Mouse (Mus musculus) urinary bladder, adult 18-20 months (tissue): Measurements from ENCODE around the gene Dnmbp.

Experiments
- DNase-seq, 2 experiments: peaks; one replicate each; pipeline ENCODE4 v3.0.0; 2022; ENCODE audit warnings: low spot score in 2 of 2, mixed read lengths in 2 of 2

Gene Dnmbp

DNA sequence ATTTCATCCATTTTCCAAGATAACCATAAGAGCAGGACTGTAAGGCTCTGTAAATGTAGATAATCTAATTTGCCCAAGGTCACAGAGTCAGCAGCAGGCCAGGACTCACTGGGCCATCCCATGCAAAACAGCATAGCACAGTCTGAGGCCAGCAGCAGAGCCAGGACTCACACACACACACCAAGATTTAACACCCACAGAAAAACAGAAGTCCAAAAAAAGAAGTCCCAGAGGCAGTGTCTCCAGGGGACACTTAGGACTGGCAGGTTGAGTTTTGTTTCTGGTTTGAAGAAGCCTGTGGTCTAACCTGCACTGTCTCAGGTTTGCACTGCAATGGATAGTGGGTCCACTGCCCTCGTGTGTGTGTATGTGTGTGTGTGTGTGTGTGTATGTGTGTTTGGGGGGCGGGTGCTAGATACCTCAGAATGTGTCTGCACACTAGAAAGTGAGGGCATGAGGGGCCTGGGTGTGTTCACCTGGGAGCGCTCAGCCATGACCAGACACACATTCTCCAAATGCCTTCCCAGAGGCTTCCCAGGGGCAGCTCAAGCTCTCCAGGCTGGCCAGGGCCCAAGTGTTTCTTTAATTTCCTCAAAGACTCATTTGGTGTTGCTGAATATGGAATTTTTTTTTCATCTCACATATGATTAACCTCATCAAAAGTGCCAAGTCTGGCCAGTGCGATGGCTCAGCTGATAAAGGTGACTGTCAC, 27.1 kb downstream of the Dnmbp start:
- DNase-seq: no peak

DNA sequence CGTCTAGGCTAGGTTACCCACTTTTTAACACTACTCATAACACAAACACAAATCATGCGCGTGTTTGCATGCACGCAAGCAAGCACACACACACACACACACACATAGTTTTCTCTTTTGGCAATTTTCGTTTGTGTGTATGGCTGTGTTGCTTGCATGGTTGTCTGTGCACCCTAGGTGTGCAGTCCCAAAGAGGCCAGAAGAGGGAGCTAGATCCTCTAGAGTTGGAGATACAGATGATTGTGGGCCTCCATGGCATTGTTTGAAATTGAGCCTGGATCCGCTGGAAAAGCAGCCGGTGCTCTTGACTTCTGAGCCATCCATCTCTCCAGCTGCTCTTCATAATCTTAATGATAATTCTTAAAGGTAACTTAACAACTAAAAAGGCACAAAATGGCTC, 33.5 kb downstream of the Dnmbp start:
- no peak for DNase-seq

DNA sequence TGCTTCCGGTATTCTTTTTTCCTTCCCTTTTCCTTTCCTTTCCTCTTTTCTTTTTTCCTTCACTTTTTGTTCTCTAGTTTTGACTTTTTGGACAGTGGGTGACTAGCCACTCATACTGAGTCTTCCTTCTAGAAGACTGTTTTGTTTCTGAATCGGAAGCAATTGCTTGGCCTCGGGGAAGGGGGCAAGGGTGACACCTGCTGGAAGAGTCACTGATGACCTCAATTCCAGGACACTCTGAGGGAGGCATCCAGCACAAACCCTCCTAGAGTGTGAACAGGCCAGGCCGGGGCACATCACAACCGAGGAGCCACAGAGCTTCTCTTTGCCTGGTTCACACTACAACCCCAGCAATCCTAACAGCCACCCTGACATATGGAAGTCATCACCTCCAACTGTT, 34.0 kb downstream of the Dnmbp start:
- DNase-seq: no peak

DNA sequence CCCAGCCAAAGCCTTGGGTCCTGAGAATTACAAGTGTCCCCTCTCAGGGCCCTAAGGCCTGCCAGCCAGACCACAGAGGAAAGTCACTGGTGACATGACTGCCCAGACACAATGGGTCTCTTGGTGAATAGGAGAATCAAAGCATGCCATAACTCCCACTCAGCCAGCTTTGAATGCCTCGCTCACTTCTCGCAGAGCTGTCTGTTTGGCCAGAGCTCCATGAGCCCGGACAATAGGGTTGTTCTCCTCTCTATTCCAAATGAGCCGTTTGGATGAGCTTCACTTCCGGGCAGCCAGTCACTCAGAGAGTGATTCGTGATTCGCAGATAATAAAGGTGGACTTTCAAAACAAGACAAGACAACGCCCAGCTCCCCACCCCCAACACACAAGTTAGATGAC, 34.9 kb downstream of the Dnmbp start:
- DNase-seq: no peak

DNA sequence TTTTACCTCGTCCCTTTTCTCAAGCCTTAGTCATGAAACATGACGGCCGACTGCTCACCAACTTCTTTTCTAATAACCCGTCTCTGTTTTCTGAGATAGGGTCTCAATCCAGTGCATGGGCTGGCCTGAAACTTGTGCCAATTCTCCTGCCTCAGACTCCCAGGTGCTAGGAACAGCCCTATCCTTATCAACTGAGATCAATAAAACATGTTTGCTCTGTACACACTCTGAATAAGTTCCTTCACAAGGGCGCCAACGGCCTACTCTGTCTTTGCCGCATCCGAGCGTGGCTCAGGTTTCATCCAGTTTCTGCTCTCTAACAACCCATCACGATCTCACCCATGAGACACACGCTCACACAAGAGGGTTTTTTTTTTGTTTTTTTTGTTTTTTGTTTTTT, 35.7 kb downstream of the Dnmbp start:
- no peak for DNase-seq

DNA sequence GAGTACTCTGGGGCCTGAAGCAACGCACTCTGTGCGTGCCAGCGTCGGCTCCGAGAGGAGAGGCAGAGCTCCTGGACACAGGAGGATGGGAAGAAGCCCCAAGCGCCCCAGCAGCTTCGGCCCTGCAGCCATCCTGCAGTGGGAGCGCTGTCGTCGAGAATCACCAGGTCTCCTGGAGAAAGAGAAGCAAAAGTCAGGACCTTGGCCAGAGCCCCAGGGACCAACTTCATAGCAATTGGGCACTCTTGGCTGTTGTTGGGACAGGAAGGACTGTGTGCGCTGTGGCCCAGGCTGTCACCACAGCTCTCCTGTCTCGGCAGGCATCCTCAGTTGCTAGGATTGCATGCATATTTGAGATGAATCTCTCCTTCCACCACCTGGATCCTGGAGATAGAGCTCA, 37.1 kb downstream of the Dnmbp start:
- no peak for DNase-seq

DNA sequence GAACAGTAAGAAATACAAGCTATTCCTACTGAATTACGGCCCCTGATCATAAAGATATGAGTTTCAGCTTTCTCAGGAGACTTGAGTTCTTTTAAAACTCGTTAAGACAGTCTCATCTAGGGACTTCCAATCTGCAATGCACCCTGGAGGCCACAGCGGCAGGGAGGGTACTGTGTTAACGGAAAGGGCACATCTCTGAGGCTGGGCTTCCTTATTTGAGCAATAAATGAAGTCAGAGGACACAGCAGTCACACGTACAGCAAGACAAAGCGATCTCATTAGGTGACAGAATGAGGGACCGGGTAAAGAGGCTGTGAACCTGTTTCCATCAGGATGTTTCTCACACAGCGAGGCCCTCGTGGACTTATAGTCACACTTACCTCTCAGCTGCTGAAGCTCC, 39.3 kb downstream of the Dnmbp start:
- DNase-seq: no peak

DNA sequence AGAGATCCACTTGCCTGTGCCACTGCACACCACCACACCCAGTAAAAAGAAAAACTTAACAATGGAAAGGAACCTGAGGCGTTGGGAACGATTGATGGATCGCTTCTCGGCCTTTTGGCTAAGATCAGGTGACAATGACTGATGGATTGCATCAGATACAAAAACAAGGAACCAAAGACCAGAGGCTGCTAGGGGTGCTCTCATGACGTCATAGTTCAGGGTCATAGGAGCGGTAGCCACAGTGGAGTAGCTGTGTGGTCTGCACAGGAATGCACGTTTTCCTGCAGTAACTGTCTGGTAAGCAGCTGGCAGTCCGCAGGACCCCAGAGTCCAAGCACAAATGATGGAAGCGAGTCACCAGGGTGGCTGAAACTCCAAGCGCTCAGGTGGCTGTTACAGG, 41.4 kb downstream of the Dnmbp start:
- no peak for DNase-seq

DNA sequence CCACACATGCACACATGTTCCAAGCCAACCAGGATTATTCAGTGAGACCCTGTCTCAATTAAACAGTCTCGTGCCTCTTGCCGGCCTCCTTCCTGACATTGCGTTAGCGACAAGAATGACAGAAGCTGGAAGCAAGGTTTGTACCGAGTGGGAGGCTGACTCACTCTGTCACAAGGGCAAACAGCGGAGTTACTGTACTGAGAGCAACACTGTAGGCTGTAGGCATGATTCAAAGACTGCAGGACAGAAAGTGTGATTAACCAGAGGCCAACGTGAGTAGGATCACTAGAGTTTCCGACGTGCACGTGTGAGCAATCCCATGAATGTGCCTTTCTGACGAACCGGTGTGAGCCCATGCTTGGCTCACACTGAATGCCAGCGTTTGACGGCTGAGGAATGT, 43.5 kb downstream of the Dnmbp start:
- no peak for DNase-seq

DNA sequence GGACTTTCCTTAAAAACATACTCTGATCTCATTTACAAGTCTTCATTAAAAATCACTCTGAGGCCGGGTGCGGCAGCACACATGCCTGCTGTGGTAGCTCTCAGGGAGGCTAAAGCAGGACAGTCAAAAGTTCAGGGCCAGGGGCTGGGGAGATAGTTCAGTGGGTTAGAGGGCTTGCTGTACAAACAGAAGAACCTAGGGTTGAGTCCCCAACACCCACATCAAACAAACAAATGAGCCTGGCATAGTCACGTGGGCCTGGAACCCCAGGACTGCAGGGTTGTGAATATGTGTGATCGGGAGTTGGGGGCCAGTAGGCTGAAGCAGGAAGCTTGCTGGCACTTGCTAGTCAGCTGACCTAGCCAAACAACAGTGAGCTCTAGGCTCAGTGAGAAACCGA, 44.0 kb downstream of the Dnmbp start:
- no peak for DNase-seq

DNA sequence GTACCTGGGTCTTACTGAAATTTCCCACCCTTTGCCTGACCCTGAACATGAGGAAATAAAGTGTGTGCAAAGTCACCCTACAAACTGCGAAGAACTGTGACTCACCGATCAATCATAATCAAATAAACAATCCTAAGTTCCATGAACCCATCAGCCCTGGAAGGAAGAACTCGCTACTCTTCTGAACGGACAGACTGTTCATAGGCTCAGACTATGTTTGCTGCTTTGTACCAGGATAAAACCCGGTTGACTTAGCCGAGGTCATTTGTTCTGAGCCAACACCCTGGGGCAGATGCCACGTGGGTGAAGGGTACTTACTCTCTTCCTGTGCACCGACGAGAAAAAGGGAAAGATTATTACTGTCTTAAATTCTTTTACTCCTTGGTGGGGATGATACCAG, 45.2 kb downstream of the Dnmbp start:
- no peak for DNase-seq

DNA sequence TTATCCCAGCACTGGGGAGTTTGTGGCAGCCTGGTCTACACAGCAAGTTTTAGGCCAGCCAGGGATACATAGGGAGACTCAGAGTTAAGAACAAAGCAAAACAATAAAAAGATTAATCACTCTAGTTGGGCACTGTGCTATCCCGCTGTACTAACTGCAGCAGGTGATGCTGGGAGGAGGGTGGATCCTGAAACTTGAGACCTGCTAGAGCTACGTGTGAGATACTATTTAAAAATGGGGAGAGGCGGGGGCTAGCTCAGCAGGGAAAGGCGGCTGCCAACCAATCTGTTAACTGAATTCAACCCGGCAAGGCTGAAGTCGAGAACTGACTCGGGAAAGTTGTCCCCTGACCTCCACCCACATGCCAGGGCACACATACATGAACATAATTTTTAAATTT, 45.9 kb downstream of the Dnmbp start:
- DNase-seq: no peak

DNA sequence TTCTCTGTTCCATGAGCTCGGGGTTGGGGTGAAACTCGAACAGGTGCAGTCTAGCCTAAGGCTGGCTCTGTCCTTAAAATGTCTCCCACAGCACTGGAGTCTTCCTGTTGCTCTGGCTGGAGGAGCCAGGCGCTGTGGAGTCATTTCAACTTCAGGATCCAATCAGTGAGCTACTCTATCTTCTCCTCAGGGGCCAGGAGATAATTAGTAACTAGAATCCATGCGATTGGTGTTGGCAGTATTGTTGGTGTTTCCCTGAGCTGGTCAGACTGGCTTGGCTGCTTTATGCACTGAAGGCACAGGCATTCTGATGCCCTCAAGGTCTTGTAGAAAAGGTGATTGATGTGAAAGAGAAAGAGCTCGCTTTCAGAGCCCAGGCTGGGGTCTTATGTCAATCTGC, 49.5 kb downstream of the Dnmbp start:
- DNase-seq: peak in 1 of 2 experiments; percentile 56

DNA sequence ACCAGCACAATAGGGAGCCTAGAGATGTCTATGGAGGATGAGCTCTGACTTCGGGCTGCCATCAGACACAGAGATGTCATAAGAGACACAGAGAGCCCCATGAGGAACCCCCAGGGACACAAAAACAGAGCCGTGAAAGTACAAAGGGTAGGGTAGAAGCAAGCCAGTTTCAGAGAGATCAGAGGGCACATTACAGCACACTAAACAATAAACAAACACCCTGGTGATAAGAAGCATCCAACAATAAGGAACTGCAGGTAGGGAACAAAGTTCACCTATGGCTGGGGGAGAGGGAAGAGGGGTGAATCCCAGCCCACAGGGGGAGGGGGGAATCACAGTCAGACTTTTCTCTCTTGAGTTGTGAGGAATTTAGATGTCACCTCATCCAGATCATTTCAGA, 52.3 kb downstream of the Dnmbp start:
- DNase-seq: no peak

DNA sequence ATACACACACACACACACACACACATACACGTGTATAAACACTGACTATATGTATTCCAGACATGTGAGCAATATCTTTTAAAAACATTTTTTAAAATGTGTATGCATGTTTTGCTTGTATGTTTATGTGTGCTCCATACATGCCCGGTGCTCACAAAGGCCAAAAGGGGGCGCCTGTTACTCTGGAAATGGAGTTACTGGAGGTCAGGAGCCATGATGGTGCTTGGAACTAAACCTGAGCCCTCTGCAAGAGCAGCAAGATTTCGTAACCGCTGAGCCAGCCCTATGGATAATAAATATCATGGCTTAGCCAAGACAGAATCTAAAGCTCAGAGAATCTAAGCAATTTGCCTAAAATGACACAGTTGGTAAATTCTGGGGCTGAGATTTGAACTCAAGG, 52.7 kb downstream of the Dnmbp start:
- DNase-seq: no peak

DNA sequence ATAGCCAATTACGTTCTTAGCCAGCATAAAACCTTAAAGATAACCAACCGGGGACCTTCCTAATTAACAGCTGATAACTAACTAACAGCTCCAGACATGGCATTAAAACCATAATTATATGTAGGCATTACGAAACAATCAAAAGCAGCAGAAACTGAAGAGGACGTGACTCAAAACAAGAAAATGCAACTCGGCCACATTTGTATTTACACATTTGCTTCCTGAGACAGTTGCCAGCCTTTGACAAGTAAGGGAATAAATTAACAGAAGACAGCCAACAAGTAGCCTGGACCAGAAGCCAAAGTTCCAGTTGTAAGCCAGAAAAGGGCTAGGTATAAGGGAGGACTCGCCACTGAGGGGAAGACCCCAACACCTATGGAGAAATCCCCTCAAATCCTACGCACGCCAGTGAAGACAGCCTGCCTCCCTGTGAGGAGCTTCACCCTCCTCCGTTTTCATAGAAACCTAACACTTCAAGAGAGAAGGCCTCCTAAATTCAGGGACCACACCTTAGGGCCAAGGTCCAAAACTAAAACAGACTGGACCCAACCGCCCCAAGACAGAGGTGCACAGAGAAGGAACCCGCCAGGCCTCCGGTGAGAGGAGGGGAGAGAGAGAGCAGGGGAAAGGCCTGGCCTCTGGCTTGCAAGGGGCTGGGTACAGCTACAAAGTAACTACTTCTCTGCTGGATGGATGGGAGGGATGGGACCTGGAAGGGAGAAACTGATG, 53.5 kb downstream of the Dnmbp start:
- no peak for DNase-seq

DNA sequence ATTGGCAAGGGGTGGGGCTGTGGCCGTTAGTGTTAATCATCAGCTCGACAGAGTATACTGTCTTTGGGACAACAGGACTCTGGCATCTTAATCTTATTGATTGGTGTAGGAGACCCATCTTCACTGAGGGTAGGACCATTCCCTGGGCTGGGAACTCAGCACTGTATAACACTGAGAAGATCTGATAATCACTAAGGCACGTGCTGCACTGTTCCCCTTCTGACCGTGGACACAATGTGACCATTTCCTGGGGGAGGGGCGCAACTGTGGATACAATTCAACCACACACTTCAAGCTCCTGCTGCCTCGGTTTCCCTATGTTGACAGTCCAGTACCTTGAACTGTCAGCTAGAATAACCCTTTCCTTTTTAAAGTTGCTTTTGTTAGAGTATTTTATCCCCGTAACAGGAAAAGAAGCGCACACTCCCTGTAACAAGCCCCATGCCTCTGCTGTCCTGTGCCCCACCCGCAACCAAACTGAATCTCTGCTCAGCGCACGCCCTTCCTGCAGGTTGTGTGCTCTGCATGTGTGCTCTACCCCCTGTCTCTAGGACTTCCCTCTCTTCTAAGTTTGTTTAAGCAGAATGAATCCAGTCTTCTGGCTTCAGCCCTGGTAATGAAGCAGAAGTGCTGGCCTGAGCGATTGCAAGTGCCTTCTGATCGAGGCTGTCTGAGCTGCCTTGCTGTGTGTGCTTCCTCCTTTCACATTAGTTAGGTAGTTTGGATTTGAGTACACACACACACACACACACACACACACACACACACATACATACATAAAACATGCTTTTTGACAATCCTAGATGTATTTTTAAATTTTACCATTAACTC, 55.1 kb downstream of the Dnmbp start:
- no peak for DNase-seq

DNA sequence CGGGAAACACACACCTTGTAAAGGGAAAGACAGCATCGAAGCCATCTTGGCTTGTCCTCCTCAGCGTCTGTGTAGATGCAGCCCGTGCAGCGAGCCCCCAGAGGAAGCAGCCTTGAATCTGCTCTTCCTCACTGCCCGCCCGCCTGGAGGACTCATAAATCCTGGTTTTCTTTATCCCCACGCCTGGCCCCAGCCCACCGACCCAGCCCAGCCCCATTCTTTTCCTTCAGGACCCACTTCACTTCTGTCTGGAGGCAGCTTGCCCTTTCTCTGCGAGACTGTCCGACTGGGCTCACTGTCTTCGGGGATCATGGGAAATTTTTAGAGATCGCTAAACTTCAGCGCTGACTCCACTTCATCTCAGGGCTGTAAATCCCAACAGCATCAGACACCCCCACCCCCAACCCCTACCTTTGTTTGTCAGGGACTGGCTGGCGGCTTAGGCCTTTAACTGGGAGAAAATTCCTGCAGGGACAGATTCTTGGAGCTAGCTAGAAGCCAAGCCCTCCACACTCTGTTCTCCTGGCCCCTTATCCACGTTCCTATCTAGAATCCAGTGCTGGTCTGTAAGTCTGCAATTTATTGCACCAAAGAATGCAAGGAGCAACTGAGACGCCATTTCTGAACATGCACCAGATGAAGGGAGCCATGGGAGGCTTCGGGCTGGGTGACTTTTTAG, 57.0 kb downstream of the Dnmbp start:
- no peak for DNase-seq

DNA sequence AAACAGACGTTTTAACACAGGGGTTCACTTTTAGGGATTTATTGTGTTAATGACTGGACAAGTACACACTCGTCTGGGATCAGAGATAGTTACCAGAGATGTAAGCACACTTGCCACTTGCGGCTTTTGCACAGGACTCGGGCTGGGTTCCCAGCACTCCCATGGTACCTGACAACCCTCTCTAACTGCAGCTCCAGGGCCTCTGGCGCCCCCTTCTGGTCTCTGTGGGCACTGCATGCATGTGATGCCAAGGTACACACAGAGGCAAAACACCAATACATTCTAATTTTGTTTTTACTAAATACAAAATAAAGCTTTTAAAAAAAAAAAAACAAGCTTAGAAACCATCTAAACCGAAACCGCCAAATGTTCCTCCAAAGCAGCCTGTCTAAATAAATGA, 58.4 kb downstream of the Dnmbp start:
- no peak for DNase-seq

DNA sequence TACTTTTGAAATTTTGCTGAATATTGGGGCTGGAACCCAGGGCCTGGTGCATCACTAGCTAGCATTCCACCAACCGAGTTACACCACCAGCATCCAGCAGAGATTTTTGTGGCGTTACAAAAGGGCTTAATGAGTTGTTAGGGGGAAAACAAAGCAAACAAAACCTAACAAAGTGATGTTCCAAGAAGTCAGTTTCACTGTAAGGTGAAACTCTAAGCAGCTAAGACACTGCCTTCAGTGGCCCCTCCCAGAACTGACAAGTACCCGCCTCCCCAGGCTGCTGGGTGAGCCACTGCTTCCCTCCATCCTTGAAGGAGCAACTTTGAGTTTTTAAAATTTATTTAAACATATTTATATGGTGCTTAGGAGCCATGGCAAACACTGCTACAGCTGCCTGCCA, 59.6 kb downstream of the Dnmbp start:
- DNase-seq: no peak

DNA sequence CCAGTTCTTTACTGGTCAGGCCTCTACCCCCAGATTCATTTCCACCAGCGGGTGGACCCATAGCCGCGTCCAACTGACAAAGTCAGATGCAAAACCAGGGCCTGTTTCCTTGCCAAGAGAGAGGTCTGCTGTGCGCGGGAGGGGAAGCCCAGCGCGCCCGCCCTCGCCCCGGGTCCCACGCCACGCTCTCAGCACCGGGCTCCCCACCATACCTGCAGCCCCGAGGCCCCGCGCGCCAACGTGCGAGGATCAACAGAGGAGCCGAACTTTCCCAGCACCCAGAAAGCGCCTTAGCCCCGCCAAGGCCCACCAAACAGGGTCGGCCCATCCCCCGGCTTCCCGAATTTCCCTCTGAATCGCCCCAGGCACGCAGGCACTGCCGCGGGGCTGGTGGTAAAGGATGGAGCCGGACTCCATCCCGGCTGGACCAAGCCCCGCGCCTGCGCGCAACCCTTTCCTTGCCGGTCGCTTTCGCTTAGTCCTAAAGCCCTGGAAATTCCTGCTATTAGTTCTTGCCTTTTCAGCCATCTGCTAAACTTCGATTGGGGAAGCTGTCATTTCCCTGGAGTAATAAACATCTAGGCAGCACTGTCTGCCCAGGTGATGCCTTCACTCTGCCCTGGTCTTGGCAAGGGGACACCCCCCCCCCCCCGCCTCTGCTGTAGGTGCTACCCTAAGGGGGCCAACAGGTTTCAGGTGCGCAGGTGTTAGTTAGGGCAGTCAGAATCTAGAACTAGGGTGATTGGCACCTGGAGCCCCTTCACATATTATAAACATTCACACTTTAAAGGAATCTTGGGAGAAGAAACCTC, 60.4 kb downstream of the Dnmbp start:
- DNase-seq: no peak
